ENCODE assay signal across 8 mouse cellular contexts in genomic region chr1:118498311-118498710, GRCm38 (mm10).
A peak's percentile ranks its signal among the peaks of the same experiment; 100 is the strongest.
DNase-seq lines count a peak whose midpoint lies in the region; ATAC-seq lines count a peak whose summit lies in the region.

No protein-coding gene starts in this region.

- peaks cover 55% of the 10 kb centered on the region for H3K36me3 ChIP-seq in hindbrain, embryonic 13.5 days

- H3K9me3 ChIP-seq in hindbrain, embryonic 13.5 days, result no peaks in the 10 kb centered on the region

- WGBS in hindbrain, embryonic 13.5 days, result 75% methylated on average over 5 of the region's 5 CpGs

- peak; percentile 80 for DNase-seq in R1 (ENCODE audit: low read depth, low spot score)
- DNase-seq in cerebellum, postnatal 10 days, result peak; percentile 86 to 92
- peak; percentile 36 to 71 for DNase-seq in frontal cortex, postnatal 10 days (ENCODE audit: low spot score in 2 of 2)
- DNase-seq in layer of hippocampus, postnatal 14 days (ENCODE audit: low spot score in 2 of 2), result peak; percentile 71 to 74
- peak; percentile 78 for DNase-seq in lung, postnatal 25 days (ENCODE audit: low spot score)
- peak; percentile 71 for DNase-seq in retina, postnatal 7 days (ENCODE audit: low read depth, low spot score)
- peak; percentile 34 to 75 for DNase-seq in urinary bladder, adult 18-20 months (ENCODE audit: low spot score in 2 of 2)

- no peak overlapping the region for H3K4me2 ChIP-seq in hindbrain, embryonic 13.5 days

- no peak overlapping the region for H3K9ac ChIP-seq in hindbrain, embryonic 13.5 days

- no peak overlapping the region for H3K27ac ChIP-seq in hindbrain, embryonic 13.5 days

- H3K4me1 ChIP-seq in hindbrain, embryonic 13.5 days (replicated peaks), result peaks cover 8% of the 10 kb centered on the region

- ATAC-seq in hindbrain, embryonic 13.5 days (ENCODE audit: low FRiP score), result peak; percentile 44

- H3K4me3 ChIP-seq in hindbrain, embryonic 13.5 days, result no peak overlapping the region

- H3K27me3 ChIP-seq in hindbrain, embryonic 13.5 days, result no peaks in the 10 kb centered on the region
